Mouse (Mus musculus): ENCODE measurements around the gene Ttll5. TPM values are rescaled to one million over a fixed set of nuclear protein-coding genes. Genes with fewer than 3 reads are reported as not detected.

Ttll5 gene
- polyA plus RNA-seq, 1 experiment from 2014 or later: 17.2 TPM

DNA sequence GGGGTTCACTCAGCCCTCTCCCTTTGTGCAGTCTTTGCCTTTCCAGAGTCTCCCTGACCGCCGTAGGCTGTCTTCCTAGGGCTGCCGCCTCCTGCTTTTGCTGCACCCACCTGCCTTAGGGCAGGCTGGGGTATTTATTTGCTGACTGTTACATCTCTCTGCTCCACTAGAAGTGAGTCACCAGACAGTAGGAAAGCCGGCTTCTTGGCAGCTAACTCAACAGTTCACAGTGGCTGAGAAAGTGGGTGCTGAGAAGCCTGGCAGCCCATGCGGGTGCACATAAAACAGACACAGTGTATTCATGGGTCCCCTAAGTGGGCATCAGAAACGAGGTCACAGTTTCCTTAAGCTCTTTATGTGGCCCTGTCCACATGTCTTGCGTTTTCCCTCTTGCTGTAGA, 261.4 kb downstream of the Ttll5 start:
- H3K27ac ChIP-seq (replicated peaks): no peak overlapping the region

DNA sequence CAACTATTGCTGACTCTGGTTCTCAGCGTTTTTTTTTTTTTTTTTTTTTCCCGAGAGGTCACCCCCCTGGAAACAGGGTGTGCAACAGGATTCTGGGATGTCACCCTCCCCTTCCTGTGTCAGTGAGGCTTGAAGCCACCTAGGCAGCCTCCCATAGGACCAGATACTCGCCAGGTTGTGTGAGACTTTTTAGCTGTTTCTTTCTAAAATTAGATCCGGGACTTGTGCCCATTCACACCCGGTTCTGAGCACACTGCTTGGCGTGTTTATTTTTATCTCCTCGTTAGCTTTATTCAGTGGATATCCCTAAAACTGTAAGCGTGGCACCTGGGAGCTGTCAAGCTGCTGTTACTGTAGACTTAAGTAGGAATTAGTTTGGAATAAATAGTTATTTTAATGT, 262.1 kb downstream of the Ttll5 start:
- no peak for DNase-seq (ENCODE audit: low spot score)
- peaks cover 5% of the 10 kb centered on the region; the same call in 1 of the 2 replicates for H3K27me3 ChIP-seq (ENCODE audit: low read depth, poor library complexity, severe bottlenecking)
- WGBS: 77% methylated on average over 8 of the region's 8 CpGs
- H3K9me3 ChIP-seq (replicated peaks): no peaks in the 10 kb centered on the region
- no peak overlapping the region for H3K4me3 ChIP-seq
- peaks cover 30% of the 10 kb centered on the region for H3K4me1 ChIP-seq
- H3K36me3 ChIP-seq: peaks cover 47% of the 10 kb centered on the region
- no peak overlapping the region for H3K27ac ChIP-seq (replicated peaks)

More for the DNA sequence above, 261.4 kb downstream of the Ttll5 start:
- no peak for DNase-seq (ENCODE audit: low spot score)
- no peaks in the 10 kb centered on the region for H3K9me3 ChIP-seq (replicated peaks)
- peaks cover 47% of the 10 kb centered on the region for H3K36me3 ChIP-seq
- H3K4me1 ChIP-seq: peaks cover 28% of the 10 kb centered on the region
- H3K4me3 ChIP-seq: no peak overlapping the region
- 91% methylated on average over 7 of the region's 7 CpGs for WGBS
- H3K27me3 ChIP-seq (ENCODE audit: low read depth, poor library complexity, severe bottlenecking): peaks cover 6% of the 10 kb centered on the region

DNA sequence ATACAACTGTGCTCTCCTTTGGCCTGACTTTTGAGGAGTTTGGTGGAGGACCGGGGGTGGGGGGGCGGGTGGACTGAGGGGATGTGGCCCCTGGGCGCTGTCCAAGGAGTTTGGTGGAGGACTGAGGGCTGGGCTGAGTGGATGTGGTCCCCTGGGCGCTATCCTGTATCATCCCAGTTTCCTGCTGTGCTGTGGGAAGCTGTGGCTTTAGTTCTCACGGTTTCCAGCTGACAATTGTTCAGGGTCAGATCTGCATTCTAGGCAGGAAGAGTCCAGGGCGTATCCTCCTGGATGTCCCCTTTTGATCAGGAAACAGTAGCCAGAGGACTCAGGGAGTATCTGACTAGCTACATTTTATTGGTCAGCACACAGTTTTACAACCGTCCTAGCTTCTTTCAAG, 263.6 kb downstream of the Ttll5 start:
- 65% methylated on average over 7 of the region's 7 CpGs for WGBS
- peaks cover 51% of the 10 kb centered on the region for H3K36me3 ChIP-seq
- DNase-seq (ENCODE audit: low spot score): no peak

DNA sequence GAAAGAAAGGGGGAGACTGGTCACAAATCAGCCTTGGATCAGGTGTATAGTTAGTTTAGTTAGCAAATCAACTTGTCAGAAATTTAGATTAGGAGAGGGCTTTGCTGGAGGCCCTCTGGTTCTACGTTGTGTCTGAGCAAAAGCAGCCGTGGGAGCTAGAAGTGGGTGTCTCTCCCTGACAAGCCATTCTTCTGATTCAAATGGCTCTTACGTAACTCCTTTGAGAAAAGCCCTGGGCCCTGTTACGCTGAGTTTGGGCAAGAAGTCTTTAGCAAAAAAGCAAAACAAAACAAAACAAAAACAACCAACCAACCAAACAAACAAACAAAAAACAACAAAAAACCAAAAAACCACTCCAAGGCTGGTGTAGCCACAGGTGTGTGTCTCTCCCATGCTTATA, 266.3 kb downstream of the Ttll5 start:
- WGBS: 62% methylated on average over 4 of the region's 4 CpGs
- no peak for DNase-seq (ENCODE audit: low spot score)

More for the DNA sequence above, 263.6 kb downstream of the Ttll5 start:
- Histone ChIP-seq H3K4me3 (no peak overlapping the region), H3K27me3 (ENCODE audit: low read depth, poor library complexity, severe bottlenecking) (peaks cover 5% of the 10 kb centered on the region; the same call in 1 of the 2 replicates), H3K9me3 (replicated peaks) (no peaks in the 10 kb centered on the region), H3K4me1 (peaks cover 32% of the 10 kb centered on the region), H3K27ac (replicated peaks) (no peak overlapping the region)

DNA sequence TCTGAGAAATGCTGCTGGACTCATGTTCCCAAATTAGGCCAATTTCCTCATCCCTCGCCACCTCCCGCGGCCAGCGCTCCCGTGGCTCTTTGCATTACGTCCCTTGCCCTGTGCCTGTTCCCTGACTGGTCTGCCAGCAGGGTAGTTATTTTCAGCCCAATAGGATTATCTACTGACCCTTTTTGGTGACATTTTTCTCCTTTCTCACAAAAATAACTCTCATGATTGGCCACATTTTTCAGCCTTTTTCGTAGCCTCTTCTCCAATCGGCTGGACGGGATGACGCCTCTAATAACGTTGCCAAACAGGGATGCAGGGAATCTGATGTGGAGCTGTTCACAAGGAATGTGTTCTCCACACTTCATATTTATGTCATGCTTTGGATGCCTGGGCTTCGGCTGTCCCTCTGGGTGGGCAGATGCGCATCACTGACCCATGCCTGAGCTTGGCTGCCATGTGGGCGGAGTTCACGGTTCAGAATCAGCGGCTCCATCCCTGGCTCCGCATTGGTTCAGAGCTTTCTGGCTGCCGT, 267.2 kb downstream of the Ttll5 start:
- H3K27ac ChIP-seq (replicated peaks): peak overlapping the region; percentile 38; the same call in 1 of the 2 replicates
- H3K4me1 ChIP-seq: peaks cover 27% of the 10 kb centered on the region
- H3K27me3 ChIP-seq (ENCODE audit: low read depth, poor library complexity, severe bottlenecking): peaks cover 5% of the 10 kb centered on the region; the same call in 1 of the 2 replicates
- H3K4me3 ChIP-seq: peak overlapping the region; percentile 16
- peaks cover 47% of the 10 kb centered on the region for H3K36me3 ChIP-seq
- 32% methylated on average over 18 of the region's 18 CpGs for WGBS
- peak; percentile 42 for DNase-seq (ENCODE audit: low spot score)
- no peaks in the 10 kb centered on the region for H3K9me3 ChIP-seq (replicated peaks)

More for the DNA sequence above, 266.3 kb downstream of the Ttll5 start:
- H3K27ac ChIP-seq (replicated peaks): no peak overlapping the region
- no peaks in the 10 kb centered on the region for H3K9me3 ChIP-seq (replicated peaks)
- H3K27me3 ChIP-seq (ENCODE audit: low read depth, poor library complexity, severe bottlenecking): peaks cover 5% of the 10 kb centered on the region; the same call in 1 of the 2 replicates
- no peak overlapping the region for H3K4me3 ChIP-seq
- H3K36me3 ChIP-seq: peaks cover 52% of the 10 kb centered on the region
- H3K4me1 ChIP-seq: peaks cover 27% of the 10 kb centered on the region

DNA sequence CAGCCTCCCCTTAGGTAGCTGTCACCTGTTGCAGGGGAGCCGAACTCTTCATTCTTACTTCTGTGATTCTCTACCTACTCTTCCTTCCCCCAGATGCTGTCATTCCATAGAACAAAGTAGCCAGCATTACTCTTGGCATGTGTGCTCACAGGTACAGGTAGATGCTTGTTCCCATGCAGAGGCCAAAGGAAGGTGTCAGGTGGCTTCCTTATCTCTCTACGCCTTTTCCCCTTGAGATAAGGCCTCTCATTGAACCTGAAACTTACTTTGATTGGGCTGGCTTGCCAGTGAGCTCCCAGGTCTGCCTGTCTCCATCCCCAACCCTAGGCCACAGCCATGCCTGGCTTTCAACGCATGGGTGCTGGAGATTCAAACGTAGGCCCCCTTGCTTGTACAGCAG, 269.6 kb downstream of the Ttll5 start:
- H3K27ac ChIP-seq (replicated peaks): no peak overlapping the region
- WGBS: 91% methylated on average over 4 of the region's 4 CpGs
- H3K9me3 ChIP-seq (replicated peaks): no peaks in the 10 kb centered on the region

DNA sequence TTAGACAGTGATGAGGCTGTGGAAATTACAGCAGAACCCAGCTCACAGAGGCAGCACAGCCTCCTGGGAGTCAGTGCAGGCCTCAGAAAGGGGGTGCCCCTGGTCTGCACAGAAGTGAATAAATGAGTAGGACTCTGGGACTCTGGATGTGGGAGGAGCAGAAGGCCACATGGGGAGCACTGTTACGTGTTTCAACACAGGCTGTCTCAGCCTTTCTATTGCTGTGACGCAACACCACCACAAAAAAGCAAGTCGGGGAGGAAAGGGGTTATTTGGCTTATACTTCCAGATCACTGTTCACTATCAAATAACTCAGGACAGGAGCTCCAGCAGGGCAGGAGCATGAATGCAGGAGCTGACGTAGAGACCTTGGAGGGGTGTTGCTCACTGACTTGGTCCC, 271.3 kb downstream of the Ttll5 start:
- 91% methylated on average over 4 of the region's 4 CpGs for WGBS
- Histone ChIP-seq H3K27ac (replicated peaks) (no peak overlapping the region), H3K27me3 (ENCODE audit: low read depth, poor library complexity, severe bottlenecking) (peaks cover 5% of the 10 kb centered on the region; the same call in 1 of the 2 replicates), H3K4me3 (no peak overlapping the region), H3K9me3 (replicated peaks) (no peaks in the 10 kb centered on the region), H3K4me1 (peaks cover 28% of the 10 kb centered on the region), H3K36me3 (peaks cover 25% of the 10 kb centered on the region)
- DNase-seq (ENCODE audit: low spot score): no peak

More for the DNA sequence above, 269.6 kb downstream of the Ttll5 start:
- DNase-seq (ENCODE audit: low spot score): no peak
- H3K4me1 ChIP-seq: peaks cover 33% of the 10 kb centered on the region
- H3K27me3 ChIP-seq (ENCODE audit: low read depth, poor library complexity, severe bottlenecking): peaks cover 5% of the 10 kb centered on the region; the same call in 1 of the 2 replicates
- no peak overlapping the region for H3K4me3 ChIP-seq
- peaks cover 37% of the 10 kb centered on the region for H3K36me3 ChIP-seq

DNA sequence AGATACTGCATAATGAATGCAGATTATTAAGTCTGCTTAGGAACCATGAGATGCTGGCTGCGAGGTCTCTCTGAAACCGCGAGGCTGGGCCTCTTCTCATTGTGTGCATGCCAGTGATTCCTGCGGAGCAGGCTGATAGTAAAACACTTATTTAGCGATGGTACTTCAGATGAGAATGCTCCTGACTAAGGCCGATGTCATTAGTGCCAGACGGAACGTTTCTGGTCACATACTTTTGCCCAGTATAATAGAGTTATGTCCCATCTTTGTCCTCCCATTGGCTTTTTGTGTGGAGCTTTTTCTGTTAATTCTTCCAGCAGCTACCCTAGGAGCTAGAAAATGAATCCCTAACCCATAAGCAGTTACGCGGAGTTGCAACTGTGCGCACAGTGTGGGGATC, 273.3 kb downstream of the Ttll5 start:
- peaks cover 29% of the 10 kb centered on the region for H3K36me3 ChIP-seq

DNA sequence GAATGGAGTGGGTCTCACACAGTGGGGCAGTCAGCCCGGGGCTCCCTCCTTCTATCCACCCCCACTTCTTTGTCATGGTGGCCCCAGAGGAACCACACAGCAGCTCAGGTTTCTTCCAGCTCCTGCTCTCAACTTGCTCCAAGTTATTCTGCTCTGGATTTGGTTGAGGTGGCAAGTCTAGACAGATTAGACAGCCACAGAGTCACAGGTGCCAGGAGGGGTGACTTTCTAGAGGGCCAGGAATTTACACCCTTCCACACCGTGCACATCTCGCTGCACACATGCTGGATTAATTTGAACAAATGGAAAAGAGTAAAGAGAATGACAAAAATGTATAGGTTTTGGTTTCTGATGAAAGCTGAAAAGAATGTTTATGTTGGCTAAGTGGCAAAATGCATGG, 276.3 kb downstream of the Ttll5 start:
- no peak for DNase-seq (ENCODE audit: low spot score)
- Histone ChIP-seq H3K36me3 (peaks cover 22% of the 10 kb centered on the region), H3K27ac (replicated peaks) (no peak overlapping the region), H3K27me3 (ENCODE audit: low read depth, poor library complexity, severe bottlenecking) (no peaks in the 10 kb centered on the region), H3K4me1 (peaks cover 45% of the 10 kb centered on the region), H3K4me3 (no peak overlapping the region), H3K9me3 (replicated peaks) (no peaks in the 10 kb centered on the region)
- WGBS: 92% methylated on average over 3 of the region's 3 CpGs

More for the DNA sequence above, 273.3 kb downstream of the Ttll5 start:
- no peak overlapping the region for H3K27ac ChIP-seq (replicated peaks)
- no peaks in the 10 kb centered on the region for H3K9me3 ChIP-seq (replicated peaks)
- peaks cover 18% of the 10 kb centered on the region for H3K4me1 ChIP-seq
- WGBS: 78% methylated on average over 11 of the region's 11 CpGs
- H3K4me3 ChIP-seq: no peak overlapping the region
- H3K27me3 ChIP-seq (ENCODE audit: low read depth, poor library complexity, severe bottlenecking): no peaks in the 10 kb centered on the region
- DNase-seq (ENCODE audit: low spot score): no peak

DNA sequence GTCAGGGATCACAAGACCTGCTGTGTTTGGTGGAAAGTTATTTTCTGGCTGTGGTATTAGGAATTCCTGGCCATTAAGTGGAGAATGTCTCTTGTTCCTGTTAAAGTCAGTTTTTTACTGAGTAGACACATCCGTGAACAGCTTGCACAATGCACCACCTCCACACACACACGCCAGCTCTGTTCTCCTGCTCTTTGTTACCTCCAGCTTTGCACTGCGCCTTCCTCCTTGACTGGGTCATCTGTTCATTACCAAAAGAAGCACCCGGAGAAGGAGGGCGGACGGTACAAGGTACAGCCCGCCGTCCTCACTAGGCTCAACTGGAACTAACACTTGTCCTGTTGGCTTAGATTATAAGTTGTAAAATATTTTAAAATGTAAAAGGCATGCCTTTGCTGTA, 278.2 kb downstream of the Ttll5 start:
- Histone ChIP-seq H3K9me3 (replicated peaks) (no peaks in the 10 kb centered on the region), H3K27ac (replicated peaks) (peak overlapping the region; percentile 70; the same call in 1 of the 2 replicates), H3K4me1 (peaks cover 44% of the 10 kb centered on the region), H3K27me3 (ENCODE audit: low read depth, poor library complexity, severe bottlenecking) (no peaks in the 10 kb centered on the region), H3K36me3 (peaks cover 13% of the 10 kb centered on the region; the same call in 1 of the 2 replicates), H3K4me3 (no peak overlapping the region)
- DNase-seq (ENCODE audit: low spot score): no peak
- 90% methylated on average over 8 of the region's 8 CpGs for WGBS

DNA sequence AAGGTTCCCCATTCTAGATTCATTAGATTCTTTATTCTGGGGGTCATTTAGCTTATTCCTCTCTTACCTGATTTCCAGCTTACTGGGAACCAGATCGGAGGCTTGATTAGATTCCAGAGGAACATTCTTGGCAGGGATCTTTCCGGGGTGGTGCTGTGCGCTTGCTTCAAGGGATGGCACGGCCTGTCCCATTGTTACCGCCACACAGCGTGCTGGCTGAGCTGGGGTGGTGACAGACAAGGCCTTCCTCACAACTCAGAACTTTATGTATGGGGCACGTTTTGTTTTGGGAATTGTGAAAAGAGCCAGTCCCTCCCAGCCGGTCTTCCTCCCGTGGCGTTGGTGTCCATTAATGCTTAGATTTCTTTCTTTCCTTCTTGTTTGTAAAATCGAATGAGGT, 278.9 kb downstream of the Ttll5 start:
- H3K4me1 ChIP-seq: peaks cover 40% of the 10 kb centered on the region
- H3K36me3 ChIP-seq: peaks cover 17% of the 10 kb centered on the region
- peak overlapping the region; percentile 70 for H3K27ac ChIP-seq (replicated peaks)
- H3K9me3 ChIP-seq (replicated peaks): no peaks in the 10 kb centered on the region
- H3K27me3 ChIP-seq (ENCODE audit: low read depth, poor library complexity, severe bottlenecking): no peaks in the 10 kb centered on the region
- 38% methylated on average over 11 of the region's 11 CpGs for WGBS
- no peak overlapping the region for H3K4me3 ChIP-seq
- DNase-seq (ENCODE audit: low spot score): peak; percentile 34

DNA sequence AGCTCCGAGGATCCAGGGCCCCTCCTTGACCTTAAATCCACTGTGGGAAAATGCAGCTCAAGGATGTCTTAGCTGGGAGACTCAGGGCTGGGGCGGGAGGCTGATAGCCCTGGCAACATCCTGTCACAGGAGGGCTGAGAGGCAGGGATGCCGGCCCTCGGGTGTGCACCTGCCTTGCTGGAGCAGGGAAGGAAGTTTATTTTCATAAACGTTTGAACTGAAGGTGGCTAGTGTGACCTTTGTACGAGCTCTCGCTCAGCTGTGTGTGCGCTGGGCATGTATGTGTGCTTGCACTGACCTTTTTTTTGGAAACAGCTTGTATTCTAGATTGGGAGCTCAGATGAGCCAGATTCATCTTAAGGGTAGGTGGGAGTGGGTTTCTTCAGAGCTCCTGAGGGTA, 279.4 kb downstream of the Ttll5 start:
- no peak overlapping the region for H3K4me3 ChIP-seq
- no peaks in the 10 kb centered on the region for H3K27me3 ChIP-seq (ENCODE audit: low read depth, poor library complexity, severe bottlenecking)
- H3K27ac ChIP-seq (replicated peaks): peak overlapping the region; percentile 70
- H3K36me3 ChIP-seq: peaks cover 21% of the 10 kb centered on the region
- WGBS: 53% methylated on average over 8 of the region's 8 CpGs
- peaks cover 40% of the 10 kb centered on the region for H3K4me1 ChIP-seq
- no peaks in the 10 kb centered on the region for H3K9me3 ChIP-seq (replicated peaks)
- no peak for DNase-seq (ENCODE audit: low spot score)

DNA sequence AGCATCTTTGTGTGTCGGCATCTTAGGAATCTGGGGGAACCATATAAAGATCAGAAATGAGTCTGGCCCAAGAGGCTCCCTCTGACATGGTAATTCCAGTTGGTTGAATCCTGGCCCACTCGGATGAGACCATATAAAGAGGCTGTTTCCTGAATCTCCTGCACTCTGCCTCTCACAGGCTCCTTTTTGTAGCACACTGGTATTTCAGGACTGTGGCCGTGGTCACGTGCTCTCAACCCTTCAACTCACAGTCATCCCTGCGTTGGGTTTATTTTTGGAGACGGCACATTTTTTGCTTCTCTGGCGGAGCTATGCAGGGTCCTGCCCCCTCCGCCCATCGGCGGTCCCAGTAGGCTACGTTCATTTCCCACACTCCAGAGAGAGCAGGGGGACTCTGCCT, 279.8 kb downstream of the Ttll5 start:
- peak overlapping the region; percentile 70 for H3K27ac ChIP-seq (replicated peaks)
- no peaks in the 10 kb centered on the region for H3K9me3 ChIP-seq (replicated peaks)
- WGBS: 84% methylated on average over 11 of the region's 11 CpGs
- no peak for DNase-seq (ENCODE audit: low spot score)
- H3K4me1 ChIP-seq: peaks cover 40% of the 10 kb centered on the region
- peaks cover 25% of the 10 kb centered on the region for H3K36me3 ChIP-seq
- H3K4me3 ChIP-seq: no peak overlapping the region
- H3K27me3 ChIP-seq (ENCODE audit: low read depth, poor library complexity, severe bottlenecking): no peaks in the 10 kb centered on the region
